Comparison of ENCODE assay signal across 11 mouse cellular contexts in the genomic region with DNA sequence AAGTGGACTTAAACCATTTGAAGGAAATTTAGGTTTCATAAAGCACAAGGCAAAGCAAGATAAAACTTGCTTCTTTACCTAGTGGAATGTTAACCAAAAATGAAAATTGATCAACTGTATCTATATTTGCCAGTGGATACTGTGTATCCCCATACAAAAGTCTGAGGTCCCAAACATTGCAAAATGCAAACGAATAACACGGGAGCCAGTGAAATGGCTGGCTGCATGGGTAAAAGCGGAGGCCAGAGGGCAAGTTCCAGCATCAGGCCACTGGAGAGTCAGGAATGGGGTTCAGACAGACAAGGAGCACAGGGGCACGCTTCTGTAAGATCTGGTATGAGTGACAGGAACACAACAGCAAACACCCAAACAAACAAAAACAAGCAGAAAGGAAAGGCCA. TPM values are rescaled to one million over a fixed set of nuclear protein-coding genes. Genes with fewer than 3 reads are reported as not detected.
DNase-seq lines count a peak whose midpoint lies in the region; ATAC-seq and TF ChIP-seq lines count a peak whose summit lies in the region.
"Had no signal": no experiment of that assay in that cellular context is flagged by ENCODE, and none has a peak within 500 bp of the region (broad histone marks: within the 10 kb centered on the region; RNA-seq: fewer than 3 reads in every experiment).

No protein-coding gene starts in this region.

- peaks cover 22% of the 10 kb centered on the region for H3K4me1 ChIP-seq in heart, embryonic 11.5 days (ENCODE audit: control insufficient read depth, insufficient read depth, low read length)
- H3K4me1 ChIP-seq in lung, postnatal 0 days (ENCODE audit: insufficient read depth, low read depth, low read length): peaks cover 9% of the 10 kb centered on the region; the same call in 1 of the 2 replicates
- peaks cover 5% of the 10 kb centered on the region; the same call in 1 of the 2 replicates for H3K4me1 ChIP-seq in intestine, postnatal 0 days (replicated peaks; ENCODE audit: control insufficient read depth, insufficient read depth, low read length)
- peaks cover 19% of the 10 kb centered on the region for H3K4me1 ChIP-seq in small intestine, adult 2 months (ENCODE audit: control insufficient read depth, insufficient read depth, insufficient read length, low read length)

- H3K9ac ChIP-seq in heart, embryonic 11.5 days (ENCODE audit: low read depth, low read length): peak overlapping the region; percentile 17; the same call in 1 of the 2 replicates
- H3K9ac ChIP-seq in lung, postnatal 0 days (replicated peaks; ENCODE audit: low read depth): 0 out of 2 replicates have a peak overlapping the region, but pooled peaks have one; percentile 77
- 0 out of 2 replicates have a peak overlapping the region, but pooled peaks have one; percentile 77 for H3K9ac ChIP-seq in intestine, postnatal 0 days (ENCODE audit: low read depth, low read length)

- 75% methylated on average over 4 of the region's 4 CpGs for WGBS in heart, embryonic 11.5 days (ENCODE audit: insufficient replicate concordance)
- 67% methylated on average over 4 of the region's 4 CpGs for WGBS in lung, postnatal 0 days
- WGBS in intestine, postnatal 0 days: 56% methylated on average over 4 of the region's 4 CpGs
- WGBS in small intestine, adult 2 months: 27% methylated on average over 4 of the region's 4 CpGs

- no peak for DNase-seq in heart, postnatal 25 days (ENCODE audit: low spot score)
- no peak for DNase-seq in lung, postnatal 0 days (ENCODE audit: low spot score)
- DNase-seq in lung, postnatal 14 days: no peak
- DNase-seq in urinary bladder, adult 18-20 months (ENCODE audit: low spot score in 2 of 2): no peak
- no peak for DNase-seq in kidney, adult 8-10 months
- DNase-seq: cerebellum, adult 11-12 months; thymus, adult 2 months had no signal

- TF ChIP-seq CTCF in lung, postnatal 0 days (IDR thresholded peaks at IDR 0.05): no peak
- no peak for TF ChIP-seq CTCF in intestine, postnatal 0 days (IDR thresholded peaks at IDR 0.05; ENCODE audit: low read depth)
- no peak for TF ChIP-seq CTCF in small intestine, adult 2 months (IDR thresholded peaks at IDR 0.05; ENCODE audit: extremely low read depth, insufficient read length, insufficient replicate concordance, low read depth, low read length)

- intact Hi-C loops in heart, postnatal 25 days (cut with DNase I): loop anchor here (5.0 kb wide), 1 partner anchor 162 kb away; a partner anchor contains a TSS

- H3K4me3 ChIP-seq in heart, embryonic 11.5 days (ENCODE audit: low read depth, low read length): peak overlapping the region; percentile 64
- peak overlapping the region; percentile 85; the same call in 1 of the 2 replicates for H3K4me3 ChIP-seq in lung, postnatal 0 days (ENCODE audit: low read depth, low read length)
- peak overlapping the region; percentile 78 for H3K4me3 ChIP-seq in intestine, postnatal 0 days (ENCODE audit: low read depth, low read length)
- H3K4me3 ChIP-seq in small intestine, adult 2 months (ENCODE audit: low read depth, low read length): peak overlapping the region; percentile 59

- peak overlapping the region; percentile 78 for H3K4me2 ChIP-seq in heart, embryonic 11.5 days
- peak overlapping the region; percentile 97; the same call in 1 of the 2 replicates for H3K4me2 ChIP-seq in lung, postnatal 0 days (replicated peaks; ENCODE audit: low read depth, low read length)
- peak overlapping the region; percentile 83 for H3K4me2 ChIP-seq in intestine, postnatal 0 days (replicated peaks; ENCODE audit: low read depth)

- H3K27ac ChIP-seq in heart, embryonic 11.5 days (ENCODE audit: low read depth, low read length): no peak overlapping the region
- H3K27ac ChIP-seq in lung, postnatal 0 days (ENCODE audit: low read length): peak overlapping the region; percentile 92
- peak overlapping the region; percentile 54 for H3K27ac ChIP-seq in intestine, postnatal 0 days (ENCODE audit: low read depth, low read length)
- H3K27ac ChIP-seq in small intestine, adult 2 months (ENCODE audit: insufficient read depth, low read depth, low read length): peak overlapping the region; percentile 64

- no peak for TF ChIP-seq EP300 in lung, postnatal 0 days (IDR thresholded peaks at IDR 0.05)

- ATAC-seq in heart, embryonic 11.5 days (replicated peaks; ENCODE audit: insufficient number of reproducible peaks, low FRiP score, low TSS enrichment): no peak
- ATAC-seq in lung, postnatal 0 days: no peak
- ATAC-seq in intestine, postnatal 0 days: no peak
- ATAC-seq: CD4-positive, CD25-positive, alpha-beta regulatory T cell, adult 4 months had no signal

- no peaks in the 10 kb centered on the region for H3K36me3 ChIP-seq in heart, embryonic 11.5 days (ENCODE audit: control insufficient read depth, insufficient read depth, low read length)
- no peaks in the 10 kb centered on the region for H3K36me3 ChIP-seq in lung, postnatal 0 days (ENCODE audit: insufficient read depth, low read length)
- no peaks in the 10 kb centered on the region for H3K36me3 ChIP-seq in intestine, postnatal 0 days (ENCODE audit: control insufficient read depth, insufficient read depth)
- no peaks in the 10 kb centered on the region for H3K36me3 ChIP-seq in small intestine, adult 2 months (ENCODE audit: control insufficient read depth, insufficient read depth, low read length)

- TF ChIP-seq POLR2A in small intestine, adult 2 months (IDR thresholded peaks at IDR 0.05; ENCODE audit: low read depth, low read length): no peak

- no peaks in the 10 kb centered on the region for H3K27me3 ChIP-seq in heart, embryonic 11.5 days (ENCODE audit: control insufficient read depth, insufficient read depth, low read length)
- no peaks in the 10 kb centered on the region for H3K27me3 ChIP-seq in lung, postnatal 0 days (replicated peaks; ENCODE audit: insufficient read depth, low read length)
- no peaks in the 10 kb centered on the region for H3K27me3 ChIP-seq in intestine, postnatal 0 days (replicated peaks; ENCODE audit: control insufficient read depth, insufficient read depth, low read length)
- no peaks in the 10 kb centered on the region for H3K27me3 ChIP-seq in small intestine, adult 2 months (ENCODE audit: control insufficient read depth, insufficient read depth, low read length)

- no peaks in the 10 kb centered on the region for H3K9me3 ChIP-seq in heart, embryonic 11.5 days (replicated peaks; ENCODE audit: control insufficient read depth, low read length)
- no peaks in the 10 kb centered on the region for H3K9me3 ChIP-seq in lung, postnatal 0 days (ENCODE audit: low read length)
- H3K9me3 ChIP-seq in intestine, postnatal 0 days (ENCODE audit: control insufficient read depth): no peaks in the 10 kb centered on the region

RNA-seq across cellular contexts. Expression of a gene that starts 13.3 kb away (rescaled TPM):
- 31.1 and 32.1 TPM in 2 replicates for polyA plus RNA-seq in heart, embryonic 11.5 days (2014; fragmentation: Nextera tagmentation; extraction: Ambion mirVana)
- total RNA-seq in heart, postnatal 25 days (2021): 10 to 100 TPM; 25.7 to 28.7 TPM
- polyA plus RNA-seq in lung, postnatal 0 days (2015; fragmentation: Nextera tagmentation; extraction: Ambion mirVana): 25.1 and 33.1 TPM in 2 replicates
- 22.2 and 30.4 TPM in 2 replicates for polyA plus RNA-seq in intestine, postnatal 0 days (2015; fragmentation: Nextera tagmentation; extraction: Ambion mirVana)
- 26.9 and 40.6 TPM in 2 replicates for polyA plus RNA-seq in small intestine, adult 2 months (2012; rRNA removed)

Comparison
In these comparisons a context has a peak if more than half of its experiments do, and no peak if none do; other contexts are left out.
1. H3K9ac ChIP-seq: peak in every context shown above with its lines; median percentile 77 in lung, postnatal 0 days; 77 in intestine, postnatal 0 days; 17 in heart, embryonic 11.5 days.